9 mouse cellular contexts compared by ENCODE assay signal in genomic region chr7:19279052-19279451, GRCm38 (mm10). TPM values are rescaled to one million over a fixed set of nuclear protein-coding genes. Genes with fewer than 3 reads are reported as not detected.
A peak's percentile ranks its signal among the peaks of the same experiment; 100 is the strongest.
DNase-seq lines count a peak whose midpoint lies in the region; ATAC-seq lines count a peak whose summit lies in the region.
"Had no signal": no experiment of that assay in that cellular context is flagged by ENCODE, and none has a peak within 500 bp of the region (broad histone marks: within the 10 kb centered on the region; RNA-seq: fewer than 3 reads in every experiment).

No protein-coding gene starts in this region.

- H3K4me3 ChIP-seq in heart, embryonic 15.5 days: peak overlapping the region; percentile 34
- H3K4me3 ChIP-seq in embryonic facial prominence, embryonic 11.5 days (ENCODE audit: low read depth, low read length): peak overlapping the region; percentile 17
- peak overlapping the region; percentile 36 for H3K4me3 ChIP-seq in intestine, embryonic 16.5 days (ENCODE audit: low read length)

- peak overlapping the region; percentile 60 for H3K4me2 ChIP-seq in heart, embryonic 15.5 days
- H3K4me2 ChIP-seq in embryonic facial prominence, embryonic 11.5 days (ENCODE audit: low read depth, low read length): peak overlapping the region; percentile 33
- peak overlapping the region; percentile 43 for H3K4me2 ChIP-seq in intestine, embryonic 16.5 days (ENCODE audit: low read depth, low read length)

- no peak overlapping the region for H3K27ac ChIP-seq in heart, embryonic 15.5 days
- H3K27ac ChIP-seq in embryonic facial prominence, embryonic 11.5 days (replicated peaks; ENCODE audit: low read depth, low read length): no peak overlapping the region
- no peak overlapping the region for H3K27ac ChIP-seq in intestine, embryonic 16.5 days (ENCODE audit: low read length)

- no peaks in the 10 kb centered on the region for H3K36me3 ChIP-seq in heart, embryonic 15.5 days
- H3K36me3 ChIP-seq in embryonic facial prominence, embryonic 11.5 days (replicated peaks; ENCODE audit: control insufficient read depth, insufficient read depth, low read depth, low read length): no peaks in the 10 kb centered on the region
- no peaks in the 10 kb centered on the region for H3K36me3 ChIP-seq in intestine, embryonic 16.5 days (ENCODE audit: control insufficient read depth, insufficient read depth, low read length)

- peaks cover 20% of the 10 kb centered on the region for H3K4me1 ChIP-seq in heart, embryonic 15.5 days (replicated peaks)
- peaks cover 9% of the 10 kb centered on the region; the same call in 1 of the 2 replicates for H3K4me1 ChIP-seq in embryonic facial prominence, embryonic 11.5 days (ENCODE audit: control insufficient read depth, insufficient read depth, low read length)
- peaks cover 10% of the 10 kb centered on the region for H3K4me1 ChIP-seq in intestine, embryonic 16.5 days (ENCODE audit: control insufficient read depth, insufficient read depth, low read length)

- peaks cover 64% of the 10 kb centered on the region for H3K27me3 ChIP-seq in heart, embryonic 15.5 days
- peaks cover 31% of the 10 kb centered on the region for H3K27me3 ChIP-seq in embryonic facial prominence, embryonic 11.5 days (ENCODE audit: control insufficient read depth, insufficient read depth, low read length)
- peaks cover 50% of the 10 kb centered on the region for H3K27me3 ChIP-seq in intestine, embryonic 16.5 days (replicated peaks; ENCODE audit: control insufficient read depth, insufficient read depth, low read length)

- no peaks in the 10 kb centered on the region for H3K9me3 ChIP-seq in heart, embryonic 15.5 days (replicated peaks)
- H3K9me3 ChIP-seq in embryonic facial prominence, embryonic 11.5 days (replicated peaks; ENCODE audit: control insufficient read depth, low read length): no peaks in the 10 kb centered on the region
- peaks cover 3% of the 10 kb centered on the region; the same call in 1 of the 2 replicates for H3K9me3 ChIP-seq in intestine, embryonic 16.5 days (ENCODE audit: control insufficient read depth, low read length)

- no peak for ATAC-seq in heart, embryonic 15.5 days (replicated peaks; ENCODE audit: insufficient number of reproducible peaks, insufficient read depth, low FRiP score, low read depth)
- no peak for ATAC-seq in embryonic facial prominence, embryonic 11.5 days (replicated peaks; ENCODE audit: insufficient number of reproducible peaks, low FRiP score, low TSS enrichment, low read depth)
- ATAC-seq in intestine, embryonic 16.5 days: no peak

- no peak for DNase-seq in heart, adult 11 months
- DNase-seq in embryonic facial prominence, embryonic 11.5 days (ENCODE audit: low spot score): no peak
- peak; percentile 22 for DNase-seq in neural tube, embryonic 10.5 days (ENCODE audit: extremely low spot score, low spot score)
- DNase-seq in left cerebral cortex, adult 9 months (ENCODE audit: low spot score in 2 of 2): no peak
- no peak for DNase-seq in frontal cortex, postnatal 25 days (ENCODE audit: low spot score in 2 of 2)
- DNase-seq in lung, postnatal 10 days: no peak
- DNase-seq: lung, postnatal 4 days had no signal

- WGBS in heart, embryonic 15.5 days: 4% methylated on average over 34 of the region's 34 CpGs
- WGBS in embryonic facial prominence, embryonic 11.5 days: 4% methylated on average over 34 of the region's 34 CpGs
- 4% methylated on average over 34 of the region's 34 CpGs for WGBS in intestine, embryonic 16.5 days

- no peak overlapping the region for H3K9ac ChIP-seq in heart, embryonic 15.5 days
- no peak overlapping the region for H3K9ac ChIP-seq in embryonic facial prominence, embryonic 11.5 days (replicated peaks; ENCODE audit: low read length)
- H3K9ac ChIP-seq in intestine, embryonic 16.5 days (ENCODE audit: low read depth, low read length): no peak overlapping the region

RNA-seq across cellular contexts. Expression of gene Ppm1n, which starts 0.8 kb away (rescaled TPM):
- polyA plus RNA-seq in heart, embryonic 15.5 days (2015; fragmentation: Nextera tagmentation; extraction: Ambion mirVana): 0.11 and 0.16 TPM in 2 replicates
- polyA plus RNA-seq in embryonic facial prominence, embryonic 11.5 days (2014; fragmentation: Nextera tagmentation; extraction: Ambion mirVana): not detected in 2 replicates
- polyA plus RNA-seq in intestine, embryonic 16.5 days (2015; fragmentation: Nextera tagmentation; extraction: Ambion mirVana): 0.29 and 0.32 TPM in 2 replicates

RNA-seq across cellular contexts. Expression of gene Rtn2, which starts 3.4 kb away (rescaled TPM):
- polyA plus RNA-seq in heart, embryonic 15.5 days (2015; fragmentation: Nextera tagmentation; extraction: Ambion mirVana): 27.2 TPM in 2 replicates
- 15.8 and 17.5 TPM in 2 replicates for polyA plus RNA-seq in embryonic facial prominence, embryonic 11.5 days (2014; fragmentation: Nextera tagmentation; extraction: Ambion mirVana)
- 10.3 and 11.8 TPM in 2 replicates for polyA plus RNA-seq in intestine, embryonic 16.5 days (2015; fragmentation: Nextera tagmentation; extraction: Ambion mirVana)

RNA-seq across cellular contexts. Expression of gene Vasp, which starts 7.4 kb away (rescaled TPM):
- 81.2 and 81.6 TPM in 2 replicates for polyA plus RNA-seq in heart, embryonic 15.5 days (2015; fragmentation: Nextera tagmentation; extraction: Ambion mirVana)
- 53.2 and 54.9 TPM in 2 replicates for polyA plus RNA-seq in embryonic facial prominence, embryonic 11.5 days (2014; fragmentation: Nextera tagmentation; extraction: Ambion mirVana)
- polyA plus RNA-seq in intestine, embryonic 16.5 days (2015; fragmentation: Nextera tagmentation; extraction: Ambion mirVana): 106 and 120 TPM in 2 replicates

RNA-seq across cellular contexts. Expression of gene Fosb, which starts 30.8 kb away (rescaled TPM):
- polyA plus RNA-seq in heart, embryonic 15.5 days (2015; fragmentation: Nextera tagmentation; extraction: Ambion mirVana): 0.20 and 0.47 TPM in 2 replicates
- not detected in 2 replicates for polyA plus RNA-seq in embryonic facial prominence, embryonic 11.5 days (2014; fragmentation: Nextera tagmentation; extraction: Ambion mirVana)
- 0.10 and 0.21 TPM in 2 replicates for polyA plus RNA-seq in intestine, embryonic 16.5 days (2015; fragmentation: Nextera tagmentation; extraction: Ambion mirVana)

RNA-seq across cellular contexts. Expression of gene Opa3, which starts 50.9 kb away (rescaled TPM):
- polyA plus RNA-seq in heart, embryonic 15.5 days (2015; fragmentation: Nextera tagmentation; extraction: Ambion mirVana): 33.8 and 37.9 TPM in 2 replicates
- 39.5 and 45.5 TPM in 2 replicates for polyA plus RNA-seq in embryonic facial prominence, embryonic 11.5 days (2014; fragmentation: Nextera tagmentation; extraction: Ambion mirVana)
- polyA plus RNA-seq in intestine, embryonic 16.5 days (2015; fragmentation: Nextera tagmentation; extraction: Ambion mirVana): 40.6 and 40.9 TPM in 2 replicates
